Mouse (Mus musculus): Measurements from ENCODE around the gene Kcnk4. TPM values are rescaled to one million over a fixed set of nuclear protein-coding genes. Genes with fewer than 3 reads are reported as not detected.
A peak's percentile ranks its signal among the peaks of the same experiment; 100 is the strongest.

The Kcnk4 gene
- polyA plus RNA-seq, 2 experiments, result 1.1 TPM

- no peak for TF ChIP-seq POLR2A (IDR thresholded peaks at IDR 0.05; ENCODE audit: borderline replicate concordance, extremely low read depth, insufficient read depth, insufficient read length)
- no peak overlapping the region for H3K27ac ChIP-seq (replicated peaks; ENCODE audit: low read depth, low read length)
Observed at GRCm38 (mm10) chr19:6940396-6941351, 6.4 kb upstream of the Kcnk4 start.

DNA sequence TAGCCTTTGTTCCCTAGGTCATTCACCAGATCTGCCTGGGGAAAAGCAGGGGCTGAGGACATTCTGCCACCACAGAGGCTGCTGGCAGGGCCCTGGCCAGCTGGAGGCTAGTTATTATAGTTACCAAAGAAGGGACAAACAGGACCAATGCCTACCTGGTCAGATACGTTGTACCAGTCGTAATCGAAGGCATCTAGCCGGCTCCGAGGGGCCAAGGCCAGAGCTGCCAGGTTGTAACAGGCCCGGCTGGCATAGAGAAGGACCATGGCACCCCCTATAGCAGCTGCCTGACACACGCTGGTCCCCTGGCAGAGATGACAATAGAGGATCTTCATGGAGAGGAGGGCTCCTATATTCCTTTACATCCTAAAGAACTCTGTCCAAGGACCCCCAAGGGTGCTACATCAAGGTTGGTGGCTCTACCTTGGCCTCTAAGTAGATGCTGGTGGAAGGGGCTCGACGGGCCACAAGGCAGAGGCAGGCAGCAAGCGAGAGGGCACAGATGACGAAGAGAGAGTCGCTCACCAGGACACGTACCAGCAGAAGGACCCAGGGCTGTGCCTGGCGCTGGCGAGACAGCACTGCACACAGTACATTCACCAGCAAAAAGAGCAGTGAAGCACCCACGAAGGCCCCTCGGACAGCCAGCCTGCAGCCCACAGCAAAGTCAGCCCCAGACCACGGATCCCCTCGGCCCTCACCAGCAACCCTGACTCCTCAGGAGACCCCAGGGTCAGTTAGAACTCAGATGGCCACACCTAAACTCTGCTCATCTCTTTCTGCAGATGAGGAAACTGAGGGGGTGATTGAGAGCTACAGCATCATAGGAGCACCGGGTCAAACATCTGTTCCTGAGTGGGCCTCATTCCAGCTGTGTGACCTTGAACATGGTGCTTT lies 5.0 kb upstream of the Kcnk4 start:
- no peak for TF ChIP-seq POLR2A (IDR thresholded peaks at IDR 0.05; ENCODE audit: borderline replicate concordance, extremely low read depth, insufficient read depth, insufficient read length)
- H3K9ac ChIP-seq (ENCODE audit: low read depth, low read length, severe bottlenecking), result no peak overlapping the region
- H3K4me2 ChIP-seq (replicated peaks; ENCODE audit: low read depth, low read length, severe bottlenecking), result no peak overlapping the region
- H3K27ac ChIP-seq (replicated peaks; ENCODE audit: low read depth, low read length), result no peak overlapping the region
- peaks cover 20% of the 10 kb centered on the region for H3K27me3 ChIP-seq (ENCODE audit: control insufficient read depth, insufficient read depth, low read length)
- 91% methylated on average over 20 of the region's 20 CpGs for WGBS
- H3K4me1 ChIP-seq (ENCODE audit: control insufficient read depth, insufficient read depth, low read length), result peaks cover 13% of the 10 kb centered on the region
- no peak overlapping the region for H3K4me3 ChIP-seq (replicated peaks; ENCODE audit: low read length)
- no peaks in the 10 kb centered on the region for H3K9me3 ChIP-seq (ENCODE audit: control insufficient read depth, low read length)
- ATAC-seq (ENCODE audit: low FRiP score, low read depth) (no peak), DNase-seq (ENCODE audit: low spot score) (no peak)
- 0 out of 2 replicates have a peak, but pooled peaks cover 2% of the 10 kb centered on the region for H3K36me3 ChIP-seq (ENCODE audit: control insufficient read depth, insufficient read depth, low read length)

More at GRCm38 (mm10) chr19:6940396-6941351, 6.4 kb upstream of the Kcnk4 start:
- peak overlapping the region; percentile 76 for H3K9ac ChIP-seq (ENCODE audit: low read depth, low read length, severe bottlenecking)
- ATAC-seq (ENCODE audit: low FRiP score, low read depth) (no peak), DNase-seq (ENCODE audit: low spot score) (no peak)
- H3K4me2 ChIP-seq (replicated peaks; ENCODE audit: low read depth, low read length, severe bottlenecking), result peak overlapping the region; percentile 80
- H3K4me3 ChIP-seq (replicated peaks; ENCODE audit: low read length), result peak overlapping the region; percentile 65
- no peaks in the 10 kb centered on the region for H3K9me3 ChIP-seq (ENCODE audit: control insufficient read depth, low read length)
- H3K4me1 ChIP-seq (ENCODE audit: control insufficient read depth, insufficient read depth, low read length), result peaks cover 13% of the 10 kb centered on the region
- WGBS, result 26% methylated on average over 22 of the region's 29 CpGs
- H3K36me3 ChIP-seq (ENCODE audit: control insufficient read depth, insufficient read depth, low read length), result peaks cover 8% of the 10 kb centered on the region
- peaks cover 7% of the 10 kb centered on the region for H3K27me3 ChIP-seq (ENCODE audit: control insufficient read depth, insufficient read depth, low read length)

DNA sequence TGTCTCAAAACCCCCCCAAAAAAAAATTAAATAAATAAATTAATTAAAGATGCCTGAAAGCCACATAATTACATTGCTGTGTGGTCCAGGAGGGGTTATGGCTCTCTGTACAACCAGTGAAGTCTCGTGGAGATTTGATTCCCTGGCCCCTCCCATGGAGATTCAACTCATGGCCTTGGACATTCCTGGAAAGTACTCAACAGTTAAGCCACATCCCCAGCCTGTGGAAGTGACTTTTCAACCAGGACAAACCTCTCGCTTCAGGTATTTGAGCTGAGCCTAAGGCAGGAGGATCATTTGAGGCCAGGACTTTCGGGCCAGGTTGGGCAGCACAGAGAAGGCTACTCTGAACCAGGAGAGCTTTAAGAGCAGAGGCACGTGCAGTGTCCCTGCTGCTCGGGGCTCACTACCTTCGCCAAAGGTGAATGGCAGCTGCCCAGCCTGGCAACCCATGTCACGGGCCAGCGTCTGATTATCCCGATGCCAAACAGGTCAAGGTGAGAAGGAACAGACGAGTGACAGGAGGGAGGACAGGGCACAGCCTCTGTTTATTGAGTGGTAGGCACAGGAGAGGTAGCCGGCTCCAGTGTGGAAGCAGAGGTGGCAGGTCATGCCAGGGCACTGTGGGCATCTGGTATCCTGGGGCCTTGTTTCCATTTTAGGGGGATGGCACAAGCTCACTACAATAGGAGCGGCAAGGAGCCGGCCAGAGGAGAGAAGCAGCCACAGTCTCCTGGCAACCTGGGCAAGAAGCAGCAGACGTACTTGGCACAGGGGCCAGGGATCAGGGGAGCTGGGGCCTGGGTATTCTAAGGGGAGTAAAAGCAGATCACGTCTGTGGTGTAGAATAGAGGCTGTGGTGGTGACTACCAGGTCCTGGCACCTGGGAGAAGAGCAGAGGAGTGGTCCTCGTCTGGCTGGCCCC lies 3.5 kb upstream of the Kcnk4 start:
- H3K27ac ChIP-seq (replicated peaks; ENCODE audit: low read depth, low read length), result no peak overlapping the region
- peaks cover 35% of the 10 kb centered on the region for H3K27me3 ChIP-seq (ENCODE audit: control insufficient read depth, insufficient read depth, low read length)
- no peak for ATAC-seq (ENCODE audit: low FRiP score, low read depth)
- H3K9ac ChIP-seq (ENCODE audit: low read depth, low read length, severe bottlenecking), result no peak overlapping the region
- H3K36me3 ChIP-seq (ENCODE audit: control insufficient read depth, insufficient read depth, low read length), result 0 out of 2 replicates have a peak, but pooled peaks cover 2% of the 10 kb centered on the region
- WGBS, result 74% methylated on average over 16 of the region's 16 CpGs
- peaks cover 20% of the 10 kb centered on the region for H3K4me1 ChIP-seq (ENCODE audit: control insufficient read depth, insufficient read depth, low read length)
- DNase-seq (ENCODE audit: low spot score), result no peak
- no peak overlapping the region for H3K4me2 ChIP-seq (replicated peaks; ENCODE audit: low read depth, low read length, severe bottlenecking)
- no peaks in the 10 kb centered on the region for H3K9me3 ChIP-seq (ENCODE audit: control insufficient read depth, low read length)
- no peak overlapping the region for H3K4me3 ChIP-seq (replicated peaks; ENCODE audit: low read length)
- no peak for TF ChIP-seq POLR2A (IDR thresholded peaks at IDR 0.05; ENCODE audit: borderline replicate concordance, extremely low read depth, insufficient read depth, insufficient read length)

- Histone ChIP-seq H3K4me3 (replicated peaks; ENCODE audit: low read length) (no peak overlapping the region), H3K4me2 (replicated peaks; ENCODE audit: low read depth, low read length, severe bottlenecking) (no peak overlapping the region), H3K9me3 (ENCODE audit: control insufficient read depth, low read length) (no peaks in the 10 kb centered on the region), H3K4me1 (ENCODE audit: control insufficient read depth, insufficient read depth, low read length) (peaks cover 18% of the 10 kb centered on the region), H3K27me3 (ENCODE audit: control insufficient read depth, insufficient read depth, low read length) (peaks cover 49% of the 10 kb centered on the region), H3K9ac (ENCODE audit: low read depth, low read length, severe bottlenecking) (no peak overlapping the region), H3K27ac (replicated peaks; ENCODE audit: low read depth, low read length) (no peak overlapping the region), H3K36me3 (ENCODE audit: control insufficient read depth, insufficient read depth, low read length) (0 out of 2 replicates have a peak, but pooled peaks cover 2% of the 10 kb centered on the region)
- ATAC-seq (ENCODE audit: low FRiP score, low read depth) (no peak), DNase-seq (ENCODE audit: low spot score) (no peak)
- WGBS, result 22% methylated on average over 3 of the region's 3 CpGs
- no peak for TF ChIP-seq POLR2A (IDR thresholded peaks at IDR 0.05; ENCODE audit: borderline replicate concordance, extremely low read depth, insufficient read depth, insufficient read length)
Observed at GRCm38 (mm10) chr19:6936299-6936698, 2.0 kb upstream of the Kcnk4 start.

Measured in limb, embryonic 14.5 days (tissue).